Mouse (Mus musculus) liver, embryonic 15.5 days (tissue): ENCODE results near the gene Gja10. TPM values are rescaled to one million over a fixed set of nuclear protein-coding genes. Genes with fewer than 3 reads are reported as not detected.

Source experiments
- ATAC-seq: fragments of 200-750 bp; cut with Nextera tagmentation; 2 replicates; pipeline ENCODE4 v1.8.0; 2017; ENCODE audit warnings: moderate number of reproducible peaks, mild to moderate bottlenecking, moderate library complexity; ENCODE audit not compliant: insufficient read depth
- H3K27ac ChIP-seq: fragments of 300-500 bp; sonication (generic); replicated peaks from 2 replicates; pipeline ENCODE4 v1.5.1; 2015; ENCODE audit warnings: mild to moderate bottlenecking, inconsistent platforms
- H3K27me3 ChIP-seq: fragments of 300-500 bp; sonication (generic); 2 replicates; pipeline ENCODE4 v1.6.1; 2015; ENCODE audit warnings: mild to moderate bottlenecking, inconsistent platforms
- H3K36me3 ChIP-seq: fragments of 300-500 bp; sonication (generic); replicated peaks from 2 replicates; pipeline ENCODE4 v1.6.1; 2015; ENCODE audit warnings: moderate library complexity, mild to moderate bottlenecking, inconsistent platforms
- H3K4me1 ChIP-seq: fragments of 300-500 bp; sonication (generic); replicated peaks from 2 replicates; pipeline ENCODE4 v1.6.1; 2015; ENCODE audit warnings: inconsistent platforms
- H3K4me2 ChIP-seq: fragments of 300-500 bp; sonication (generic); 2 replicates; pipeline ENCODE4 v1.6.1; 2015; ENCODE audit warnings: moderate library complexity, mild to moderate bottlenecking, inconsistent platforms
- H3K4me3 ChIP-seq: fragments of 300-500 bp; sonication (generic); replicated peaks from 2 replicates; pipeline ENCODE4 v1.5.1; 2015; ENCODE audit warnings: mild to moderate bottlenecking, inconsistent platforms
- H3K9ac ChIP-seq: fragments of 300-500 bp; sonication (generic); 2 replicates; pipeline ENCODE4 v1.6.1; 2015; ENCODE audit warnings: moderate library complexity, mild to moderate bottlenecking, inconsistent platforms
- H3K9me3 ChIP-seq: fragments of 300-500 bp; sonication (generic); replicated peaks from 2 replicates; pipeline ENCODE4 v1.6.1; 2016; ENCODE audit warnings: inconsistent platforms
- WGBS: fragments of 180-500 bp; shearing (Covaris S2); methylation state at CpG from one replicate; pipeline ENCODE4 v1.1.7; 2015; ENCODE audit warnings: mixed read lengths; ENCODE audit not compliant: insufficient replicate concordance; 5-methylcytosine and 5-hydroxymethylcytosine counted together
- polyA plus RNA-seq: library from polyadenylated mRNA; unstranded; fragments of >200 nt; fragmentation: Nextera tagmentation; extraction: Ambion mirVana; gene quantifications from 2 replicates; pipeline ENCODE4 v1.2.1, GENCODE M21; 2015

Gja10 gene
- polyA plus RNA-seq, 1 experiment from 2014 or later: 0.05 TPM

DNA sequence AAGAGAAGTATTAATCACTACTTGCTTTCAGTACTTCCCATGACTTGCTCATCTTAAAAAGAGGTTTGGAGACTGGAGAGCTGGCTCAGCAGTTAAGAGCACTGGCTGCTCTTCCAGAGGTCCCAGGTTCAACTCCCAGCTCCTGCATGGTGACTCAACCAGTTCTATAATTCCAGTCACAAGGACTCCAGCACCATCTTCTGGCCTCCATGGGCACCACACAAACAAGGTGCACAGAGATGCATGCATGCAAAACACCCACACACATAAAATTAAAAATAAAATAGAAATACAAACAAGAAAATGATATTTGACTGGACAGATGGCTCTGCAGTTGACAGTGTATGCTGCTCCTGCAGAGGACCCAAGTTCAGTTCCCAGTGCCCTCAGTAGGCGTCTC lies 28.0 kb downstream of the Gja10 start:
- Histone ChIP-seq H3K4me2 (no peak overlapping the region), H3K27ac (no peak overlapping the region), H3K27me3 (no peaks in the 10 kb centered on the region), H3K4me3 (no peak overlapping the region), H3K36me3 (0 out of 2 replicates have a peak, but pooled peaks cover 3% of the 10 kb centered on the region), H3K4me1 (peaks cover 12% of the 10 kb centered on the region), H3K9me3 (no peaks in the 10 kb centered on the region), H3K9ac (no peak overlapping the region)
- ATAC-seq: no peak
- WGBS: 52% methylated on average over 1 of the region's 1 CpGs

DNA sequence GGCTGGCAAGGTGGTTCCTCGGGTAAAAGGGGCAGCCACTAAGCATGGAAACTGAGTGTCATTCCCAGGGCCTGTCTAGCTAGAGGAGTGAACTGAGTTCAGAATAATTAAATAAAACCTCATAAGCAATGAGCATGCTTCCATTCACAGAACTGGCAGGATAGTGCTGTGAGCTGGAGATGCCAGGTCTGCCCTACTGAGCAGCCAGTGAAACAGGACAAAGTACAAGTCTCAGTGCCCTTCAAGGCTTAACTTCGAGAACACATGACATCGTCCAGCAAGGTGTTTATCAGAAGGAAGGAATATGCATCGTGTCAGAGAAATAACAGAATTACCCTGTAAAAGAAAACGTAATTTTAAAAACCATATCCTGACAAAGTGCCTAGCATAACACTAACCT lies 29.0 kb downstream of the Gja10 start:
- Histone ChIP-seq H3K27ac (no peak overlapping the region), H3K27me3 (no peaks in the 10 kb centered on the region), H3K4me3 (no peak overlapping the region), H3K36me3 (0 out of 2 replicates have a peak, but pooled peaks cover 3% of the 10 kb centered on the region), H3K4me1 (peaks cover 18% of the 10 kb centered on the region), H3K9me3 (no peaks in the 10 kb centered on the region), H3K4me2 (no peak overlapping the region), H3K9ac (no peak overlapping the region)
- WGBS: 56% methylated on average over 5 of the region's 5 CpGs
- no peak for ATAC-seq

DNA sequence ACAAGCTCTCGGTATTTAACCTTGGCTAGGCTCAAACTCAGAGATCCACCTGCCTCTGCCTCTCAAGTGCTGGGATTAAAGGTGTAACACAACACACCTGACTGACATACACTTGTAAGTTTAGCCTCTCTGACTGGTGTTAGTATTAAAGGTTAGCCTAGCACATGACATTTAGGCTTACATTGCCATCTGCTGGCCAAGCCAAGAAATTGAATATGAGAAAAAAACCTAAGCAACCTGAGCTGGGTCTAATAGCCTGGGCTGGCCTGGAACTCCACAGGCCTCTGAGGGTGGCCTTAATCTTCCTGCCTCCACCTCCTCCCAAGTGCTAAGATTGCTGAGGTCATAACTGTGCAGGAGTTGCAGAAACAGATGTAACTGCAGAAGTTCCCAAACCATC lies 30.4 kb downstream of the Gja10 start:
- H3K27me3 ChIP-seq: no peaks in the 10 kb centered on the region
- no peak for ATAC-seq
- H3K27ac ChIP-seq: peak overlapping the region; percentile 80

DNA sequence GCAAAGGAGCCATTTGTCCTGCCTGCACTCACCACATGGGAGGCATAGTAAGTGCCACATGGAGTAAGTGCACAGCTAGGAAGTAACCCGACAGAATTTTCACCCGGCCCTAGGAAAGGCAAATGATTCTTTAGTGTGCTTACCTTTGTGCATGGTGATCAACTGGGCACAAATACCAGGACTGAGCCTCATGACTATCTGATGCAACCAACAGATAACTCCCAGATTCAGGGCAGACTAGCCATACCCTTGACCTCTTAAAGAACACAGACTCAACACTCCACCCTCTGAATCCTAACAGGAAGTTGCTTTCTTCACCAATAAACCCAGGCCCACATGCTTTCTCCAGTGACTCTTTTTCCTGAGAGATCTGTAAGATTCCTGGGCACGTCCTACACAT lies 31.1 kb downstream of the Gja10 start:
- Histone ChIP-seq H3K4me3 (no peak overlapping the region), H3K27me3 (no peaks in the 10 kb centered on the region), H3K9ac (no peak overlapping the region), H3K9me3 (no peaks in the 10 kb centered on the region), H3K4me1 (peaks cover 18% of the 10 kb centered on the region), H3K4me2 (peak overlapping the region; percentile 19; the same call in 1 of the 2 replicates), H3K36me3 (0 out of 2 replicates have a peak, but pooled peaks cover 2% of the 10 kb centered on the region), H3K27ac (peak overlapping the region; percentile 80)
- 34% methylated on average over 3 of the region's 3 CpGs for WGBS
- peak; percentile 26 for ATAC-seq

More for the DNA sequence above, 30.4 kb downstream of the Gja10 start:
- Histone ChIP-seq H3K4me3 (no peak overlapping the region), H3K4me1 (peaks cover 18% of the 10 kb centered on the region), H3K36me3 (0 out of 2 replicates have a peak, but pooled peaks cover 3% of the 10 kb centered on the region), H3K9ac (no peak overlapping the region), H3K9me3 (no peaks in the 10 kb centered on the region), H3K4me2 (no peak overlapping the region)
- WGBS: 45% methylated on average over 1 of the region's 1 CpGs

DNA sequence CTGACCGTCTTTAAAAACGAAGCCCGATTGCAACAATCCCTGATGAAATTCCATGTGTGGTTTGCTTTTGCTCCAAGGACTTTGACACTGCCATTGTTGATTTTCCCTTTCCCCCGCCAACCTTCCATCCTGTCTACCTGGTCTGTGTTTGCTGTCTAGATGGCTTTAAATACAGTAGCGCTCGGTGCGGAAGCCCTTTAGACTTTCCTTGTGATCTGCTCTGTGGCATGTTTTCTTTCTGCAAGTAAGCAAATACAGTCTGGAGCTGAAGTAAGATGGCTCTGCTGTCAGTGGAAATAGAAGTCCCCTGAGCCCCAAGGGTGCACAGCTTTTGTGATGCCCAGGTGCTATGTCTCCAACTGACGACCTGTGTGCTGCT lies 31.6 kb downstream of the Gja10 start:
- Histone ChIP-seq H3K4me1 (peaks cover 18% of the 10 kb centered on the region), H3K27ac (peak overlapping the region; percentile 80), H3K4me2 (peak overlapping the region; percentile 37), H3K4me3 (no peak overlapping the region), H3K9me3 (no peaks in the 10 kb centered on the region), H3K36me3 (no peaks in the 10 kb centered on the region), H3K9ac (no peak overlapping the region), H3K27me3 (no peaks in the 10 kb centered on the region)
- ATAC-seq: peak; percentile 72
- WGBS: 70% methylated on average over 8 of the region's 8 CpGs

DNA sequence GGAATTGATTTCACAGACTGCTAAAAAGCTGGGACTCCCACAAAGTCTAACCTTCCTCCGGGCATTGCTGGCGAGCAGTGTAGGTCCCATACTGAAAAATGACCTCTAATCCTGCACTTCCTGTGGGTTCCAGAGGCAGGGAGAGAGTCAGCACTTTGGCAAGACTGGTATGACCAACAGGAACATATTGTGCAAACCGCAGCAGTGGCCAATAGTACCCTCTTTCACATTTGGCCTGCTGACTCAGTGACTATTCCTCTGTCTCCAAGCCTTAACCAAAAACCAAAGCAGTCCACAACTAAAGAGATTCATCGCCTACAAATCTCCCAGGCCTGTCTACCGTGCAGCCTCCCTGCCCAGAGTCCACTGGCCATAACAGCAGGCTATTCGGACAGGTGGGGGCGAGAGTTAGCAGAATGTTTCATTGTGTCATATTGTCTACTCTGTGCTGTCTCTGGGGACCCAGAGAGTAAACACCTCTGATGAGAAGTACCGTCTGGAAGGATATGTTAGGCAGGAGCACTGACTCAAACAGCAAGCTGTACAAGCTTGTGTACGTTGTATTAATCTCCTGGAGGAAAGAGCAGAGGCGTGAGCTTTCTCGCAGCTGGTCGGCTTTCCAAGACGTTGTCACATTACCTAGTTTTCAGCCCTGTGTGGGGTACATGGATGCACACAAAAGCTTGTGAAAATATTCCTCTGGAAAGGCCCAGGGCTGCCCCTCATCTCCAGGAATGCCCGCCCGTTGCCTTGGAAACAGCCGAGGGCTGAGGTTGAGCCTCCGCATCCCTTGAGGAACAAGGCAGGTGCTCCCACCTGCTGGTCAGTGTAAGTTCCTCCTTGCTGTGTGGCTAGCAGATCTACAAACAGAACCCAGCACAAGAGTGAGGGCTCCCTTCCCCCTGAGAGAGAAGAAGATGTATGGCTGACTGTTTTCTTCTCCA lies 32.3 kb downstream of the Gja10 start:
- H3K27ac ChIP-seq: peak overlapping the region; percentile 80
- no peaks in the 10 kb centered on the region for H3K27me3 ChIP-seq
- peaks cover 18% of the 10 kb centered on the region for H3K4me1 ChIP-seq
- WGBS: 52% methylated on average over 17 of the region's 17 CpGs
- H3K36me3 ChIP-seq: no peaks in the 10 kb centered on the region
- no peak overlapping the region for H3K4me3 ChIP-seq
- no peak overlapping the region for H3K9ac ChIP-seq
- peak; percentile 30 for ATAC-seq
- H3K9me3 ChIP-seq: no peaks in the 10 kb centered on the region
- peak overlapping the region; percentile 37 for H3K4me2 ChIP-seq

DNA sequence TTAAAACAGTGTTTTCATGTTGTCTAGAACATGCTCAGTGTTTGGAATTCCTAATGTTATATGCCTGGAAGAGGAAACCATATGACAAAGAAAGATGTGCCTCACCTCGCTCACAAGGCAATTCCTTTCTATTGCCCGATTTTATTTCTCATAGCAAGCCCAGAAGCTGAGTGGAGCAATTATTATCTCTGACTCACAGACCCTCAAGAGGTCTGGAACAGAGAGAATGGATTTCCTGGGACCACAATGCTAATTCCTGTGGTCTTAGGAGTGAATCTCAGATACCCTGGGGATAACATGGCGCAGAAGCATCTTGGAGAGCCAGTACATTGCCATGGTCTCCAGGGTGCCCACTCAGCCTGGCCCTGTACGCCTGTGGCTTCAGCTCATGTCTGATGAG lies 33.5 kb downstream of the Gja10 start:
- Histone ChIP-seq H3K4me2 (no peak overlapping the region), H3K9me3 (no peaks in the 10 kb centered on the region), H3K27ac (peak overlapping the region; percentile 80), H3K4me3 (no peak overlapping the region), H3K4me1 (peaks cover 23% of the 10 kb centered on the region), H3K36me3 (no peaks in the 10 kb centered on the region), H3K27me3 (no peaks in the 10 kb centered on the region), H3K9ac (no peak overlapping the region)
- ATAC-seq: no peak
- WGBS: 53% methylated on average over 4 of the region's 4 CpGs

DNA sequence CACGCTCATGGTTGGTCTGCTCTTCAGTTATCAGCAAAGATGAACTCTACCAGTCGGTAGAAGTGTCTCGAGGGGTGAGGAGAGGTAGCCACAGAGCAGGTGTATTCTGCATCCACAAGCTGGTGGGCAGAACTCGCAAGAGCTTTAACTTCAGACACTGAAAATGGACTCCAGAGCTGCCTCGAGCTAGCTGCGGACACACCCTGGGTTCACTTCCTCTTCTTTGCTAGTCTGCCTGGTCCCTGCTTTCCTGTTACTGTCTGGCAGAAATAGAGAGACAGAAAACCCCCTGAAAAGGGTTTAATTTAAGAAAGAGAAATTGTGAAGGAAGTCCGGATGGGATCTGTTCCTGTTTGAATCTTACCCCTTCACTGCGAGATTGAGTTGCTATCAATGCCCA lies 37.6 kb downstream of the Gja10 start:
- Histone ChIP-seq H3K27me3 (no peaks in the 10 kb centered on the region), H3K4me3 (no peak overlapping the region), H3K27ac (no peak overlapping the region; the same call in 1 of the 2 replicates), H3K36me3 (no peaks in the 10 kb centered on the region), H3K9ac (no peak overlapping the region), H3K9me3 (no peaks in the 10 kb centered on the region), H3K4me2 (no peak overlapping the region), H3K4me1 (peaks cover 35% of the 10 kb centered on the region)
- 23% methylated on average over 8 of the region's 8 CpGs for WGBS
- ATAC-seq: no peak

DNA sequence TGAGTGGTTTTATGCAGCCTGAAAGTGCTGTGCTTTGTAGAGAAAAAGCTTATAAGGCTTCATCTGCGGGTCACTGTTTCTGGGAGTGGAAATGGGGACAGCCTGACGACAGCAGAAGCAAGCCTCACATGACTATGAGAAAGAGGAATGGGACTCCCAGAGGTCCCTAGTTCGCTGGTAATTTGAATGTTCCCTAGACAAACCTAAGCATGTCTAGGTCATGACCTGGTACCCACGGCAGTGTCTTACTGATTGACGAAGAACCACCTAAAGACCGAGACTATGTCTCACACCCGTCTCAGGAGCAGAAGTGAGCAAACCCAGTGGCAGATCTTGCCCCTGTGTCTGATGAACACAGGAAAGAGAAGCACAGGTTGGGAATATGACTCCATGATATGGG lies 38.1 kb downstream of the Gja10 start:
- WGBS: 63% methylated on average over 7 of the region's 7 CpGs
- no peaks in the 10 kb centered on the region for H3K36me3 ChIP-seq
- H3K9me3 ChIP-seq: no peaks in the 10 kb centered on the region
- H3K27ac ChIP-seq: no peak overlapping the region
- H3K9ac ChIP-seq: no peak overlapping the region
- H3K4me1 ChIP-seq: peaks cover 30% of the 10 kb centered on the region
- H3K27me3 ChIP-seq: no peaks in the 10 kb centered on the region
- ATAC-seq: no peak
- no peak overlapping the region for H3K4me2 ChIP-seq
- no peak overlapping the region for H3K4me3 ChIP-seq

DNA sequence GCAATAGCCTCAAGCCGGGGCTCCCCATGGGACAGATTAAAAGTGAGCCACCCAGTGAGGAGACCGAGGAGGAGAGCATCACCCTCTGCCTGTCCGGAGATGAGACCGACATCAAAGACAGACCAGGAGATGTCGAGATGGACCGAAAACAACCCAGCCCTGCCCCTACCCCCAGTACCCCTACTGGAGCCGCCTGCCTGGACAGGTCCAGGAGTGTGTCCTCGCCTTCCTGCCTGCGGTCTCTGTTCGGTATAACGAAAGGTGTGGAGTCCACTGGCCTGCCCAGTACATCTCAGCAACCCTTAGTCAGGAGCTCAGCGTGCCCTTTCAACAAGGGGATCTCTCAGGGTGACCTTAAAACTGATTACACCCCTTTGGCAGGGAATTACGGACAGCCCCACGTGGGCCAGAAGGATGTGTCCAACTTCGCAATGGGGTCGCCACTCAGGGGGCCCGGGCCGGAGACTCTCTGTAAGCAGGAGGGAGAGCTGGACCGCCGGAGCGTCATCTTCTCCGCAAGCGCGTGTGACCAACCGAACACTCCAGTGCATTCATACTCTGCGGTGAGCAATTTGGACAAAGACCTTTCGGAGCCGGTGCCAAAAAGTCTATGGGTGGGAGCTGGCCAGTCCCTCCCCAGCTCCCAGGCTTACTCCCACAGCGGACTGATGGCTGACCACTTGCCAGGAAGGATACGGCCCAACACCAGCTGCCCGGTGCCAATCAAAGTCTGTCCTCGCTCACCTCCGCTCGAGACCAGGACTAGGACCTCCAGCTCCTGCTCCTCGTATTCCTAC lies 40.0 kb downstream of the Gja10 start:
- no peaks in the 10 kb centered on the region for H3K36me3 ChIP-seq
- WGBS: 83% methylated on average over 35 of the region's 35 CpGs
- no peak overlapping the region for H3K4me2 ChIP-seq
- no peak overlapping the region for H3K27ac ChIP-seq
- no peaks in the 10 kb centered on the region for H3K27me3 ChIP-seq
- H3K9ac ChIP-seq: no peak overlapping the region
- ATAC-seq: no peak
- H3K4me3 ChIP-seq: no peak overlapping the region
- peaks cover 26% of the 10 kb centered on the region for H3K4me1 ChIP-seq
- H3K9me3 ChIP-seq: no peaks in the 10 kb centered on the region

DNA sequence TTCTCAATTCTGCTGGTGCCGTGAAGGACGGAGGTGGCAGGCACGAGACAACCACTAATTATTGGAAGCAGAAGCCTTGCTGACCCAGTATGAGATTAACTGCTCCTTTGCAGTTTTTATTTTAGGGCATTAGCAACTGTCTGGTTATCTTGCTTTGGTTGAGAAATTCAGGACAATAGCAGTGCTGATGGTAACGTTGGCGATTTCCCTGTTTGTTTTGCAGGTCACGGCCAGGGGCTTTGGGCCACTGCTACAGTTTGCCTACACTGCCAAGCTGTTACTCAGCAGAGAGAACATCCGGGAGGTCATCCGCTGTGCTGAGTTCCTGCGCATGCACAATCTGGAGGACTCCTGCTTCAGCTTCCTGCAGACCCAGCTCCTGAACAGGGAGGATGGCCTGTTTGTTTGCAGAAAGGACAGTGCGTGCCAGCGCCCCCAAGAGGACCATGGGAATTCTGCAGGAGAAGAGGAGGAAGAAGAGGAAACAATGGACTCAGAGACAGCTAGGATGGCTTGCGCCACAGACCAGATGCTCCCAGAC lies 40.9 kb downstream of the Gja10 start:
- Histone ChIP-seq H3K9ac (no peak overlapping the region), H3K4me3 (no peak overlapping the region), H3K4me1 (peaks cover 26% of the 10 kb centered on the region), H3K36me3 (no peaks in the 10 kb centered on the region), H3K4me2 (no peak overlapping the region), H3K9me3 (no peaks in the 10 kb centered on the region), H3K27me3 (no peaks in the 10 kb centered on the region), H3K27ac (peak overlapping the region; percentile 42; the same call in 1 of the 2 replicates)
- peak; percentile 67 for ATAC-seq
- 45% methylated on average over 12 of the region's 12 CpGs for WGBS
